Mouse (Mus musculus) adrenal gland, postnatal 36 days (tissue): ENCODE data around the gene Sema4c. TPM values are rescaled to one million over a fixed set of nuclear protein-coding genes. Genes with fewer than 3 reads are reported as not detected.
"Not testable (repeated sequence)": the region's sequence is repeated elsewhere in the genome, so short reads cannot be mapped to it uniquely, and the experiment has no call there.

ENCODE experiments used
- DNase-seq, 2 experiments: peaks; one replicate each; pipeline ENCODE4 v3.0.0; 2021; ENCODE audit warnings: mixed read lengths in 1 of 2
- total RNA-seq, 2 experiments: library from RNA; stranded (reverse); gene quantifications; 2 replicates each; pipeline ENCODE4 v1.2.3; 2021

Gene Sema4c
- total RNA-seq, 2 experiments from 2014 or later: 18.6 to 19.5 TPM

DNA sequence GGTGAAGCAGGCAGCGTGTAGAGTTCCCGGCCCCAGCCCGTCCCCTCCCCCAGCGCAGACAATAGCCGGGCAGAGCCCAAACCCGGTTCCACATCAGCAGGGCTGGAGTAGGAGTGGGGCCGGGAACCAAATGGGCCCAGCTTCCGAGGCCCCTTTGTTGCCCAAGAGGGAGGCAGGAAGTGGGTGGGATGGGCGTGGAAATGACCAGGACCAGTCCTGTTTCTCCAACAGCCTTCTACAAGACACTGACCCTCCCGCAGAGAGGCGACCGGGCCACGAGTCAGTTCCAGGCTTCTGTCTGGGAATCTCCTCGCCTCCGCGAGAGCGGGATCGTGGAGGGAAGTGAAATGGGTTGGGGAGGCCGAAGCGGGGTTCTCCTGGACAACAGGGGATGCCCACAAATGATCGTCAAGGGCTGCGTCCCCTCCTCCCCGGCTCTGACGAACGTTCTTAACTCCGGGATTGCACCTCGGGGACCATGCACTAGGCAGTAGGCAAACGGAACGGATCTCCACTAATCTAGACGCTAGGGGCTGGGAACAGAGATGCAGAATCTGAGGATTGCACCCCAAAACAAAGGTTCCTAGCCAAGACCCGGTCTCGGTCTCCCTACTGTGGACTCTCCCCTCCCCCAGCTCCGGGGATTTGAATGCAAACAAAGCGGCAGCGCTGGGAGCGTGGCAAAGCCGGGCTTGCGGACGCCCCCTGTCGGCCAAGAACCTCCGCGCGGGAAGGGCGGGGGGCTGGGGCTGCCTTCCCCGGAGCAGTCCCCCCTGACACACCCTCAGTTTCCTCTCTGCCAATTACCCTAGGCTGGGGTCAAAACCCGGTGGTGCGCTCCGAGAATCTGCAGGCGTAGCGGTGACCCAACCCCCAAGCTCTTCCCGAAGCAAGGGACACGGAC, 1.3 kb downstream of the Sema4c start:
- peak; percentile 91 to 95 for DNase-seq

DNA sequence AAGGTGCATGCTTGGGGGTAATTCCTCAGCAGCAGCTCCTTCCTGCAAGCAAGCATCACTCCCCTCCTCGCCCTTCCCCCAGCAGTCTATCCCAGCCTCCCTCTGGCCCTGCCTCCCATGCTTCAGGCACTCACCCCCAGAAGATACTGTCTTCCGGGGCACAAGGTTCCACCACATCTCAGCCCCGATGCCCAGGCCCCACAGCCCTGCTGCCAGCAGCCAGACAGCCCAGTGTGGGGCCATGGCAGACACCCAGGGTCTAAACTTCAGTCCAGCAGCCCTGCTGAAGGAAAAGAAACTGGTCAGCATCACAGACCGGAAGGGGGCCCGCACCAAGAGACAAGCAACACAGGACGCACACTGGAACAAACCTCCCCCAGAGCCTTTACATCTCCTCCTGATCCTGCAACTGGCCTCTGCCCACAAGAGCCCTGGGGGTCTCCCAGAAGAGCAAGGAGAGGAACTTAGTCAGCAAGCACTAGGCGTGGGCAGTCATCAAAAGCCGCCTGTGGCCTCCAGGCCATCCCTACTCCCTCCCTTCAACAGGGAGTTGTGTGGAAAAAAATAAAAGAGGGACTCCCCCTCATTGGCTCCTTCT, 2.3 kb downstream of the Sema4c start:
- peak in 1 of 2 experiments; percentile 43 for DNase-seq

DNA sequence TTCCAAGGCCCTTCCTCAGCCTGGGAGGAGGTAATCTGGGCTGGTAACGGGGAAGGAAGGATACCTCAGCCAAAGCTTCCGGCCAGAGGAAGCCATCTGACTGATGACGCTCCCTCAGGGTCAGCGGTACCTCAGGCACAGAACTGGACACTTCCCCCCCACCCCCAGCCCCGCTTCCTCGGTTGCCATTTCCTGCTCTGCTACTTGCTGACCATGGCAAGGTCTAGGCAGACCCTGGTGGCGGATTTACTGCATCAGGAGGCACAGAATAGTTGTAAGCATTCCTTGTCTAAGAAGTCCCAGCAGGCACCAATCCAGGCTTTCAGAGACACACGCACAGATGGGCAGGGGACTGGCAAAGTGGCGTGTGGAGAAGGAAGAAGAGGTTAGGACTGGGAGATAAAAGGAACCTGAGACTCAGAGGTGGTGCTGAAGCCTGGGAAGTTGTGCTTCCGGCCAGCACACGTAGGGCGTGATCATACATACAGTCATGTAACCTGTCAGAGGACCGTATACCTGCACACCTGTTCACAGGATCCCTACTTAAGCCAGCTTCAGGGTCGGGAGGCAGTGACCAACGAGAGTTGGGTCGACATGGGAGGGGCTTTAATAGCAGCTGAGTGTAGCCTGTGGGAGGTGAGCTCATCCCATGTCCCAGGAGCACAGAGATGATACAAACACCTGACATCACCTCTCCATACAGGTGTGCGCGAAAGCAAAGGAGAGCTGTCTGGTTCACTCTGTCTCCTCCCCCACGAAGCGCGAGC, 3.3 kb downstream of the Sema4c start:
- peak; percentile 57 to 63 for DNase-seq

DNA sequence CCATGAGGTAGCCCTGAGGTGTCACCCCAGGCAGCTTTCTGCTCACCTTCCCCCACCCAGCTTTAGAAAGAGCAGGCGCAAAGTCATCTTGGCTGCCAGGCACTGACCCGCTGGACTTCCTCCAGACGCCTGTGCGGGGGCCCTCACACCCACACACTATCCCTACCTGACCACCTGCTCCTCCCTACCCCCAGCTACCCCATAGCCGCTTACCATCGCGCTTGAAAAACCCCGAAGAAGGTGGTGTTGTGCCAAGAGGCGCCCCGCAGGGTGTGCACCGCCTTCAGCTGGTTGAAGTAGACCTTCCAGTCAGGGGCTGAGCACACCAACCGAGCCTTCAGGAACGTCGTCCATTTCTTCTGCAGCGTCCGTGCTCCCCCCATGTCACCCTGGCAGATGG, 5.6 kb downstream of the Sema4c start:
- no peak for DNase-seq

DNA sequence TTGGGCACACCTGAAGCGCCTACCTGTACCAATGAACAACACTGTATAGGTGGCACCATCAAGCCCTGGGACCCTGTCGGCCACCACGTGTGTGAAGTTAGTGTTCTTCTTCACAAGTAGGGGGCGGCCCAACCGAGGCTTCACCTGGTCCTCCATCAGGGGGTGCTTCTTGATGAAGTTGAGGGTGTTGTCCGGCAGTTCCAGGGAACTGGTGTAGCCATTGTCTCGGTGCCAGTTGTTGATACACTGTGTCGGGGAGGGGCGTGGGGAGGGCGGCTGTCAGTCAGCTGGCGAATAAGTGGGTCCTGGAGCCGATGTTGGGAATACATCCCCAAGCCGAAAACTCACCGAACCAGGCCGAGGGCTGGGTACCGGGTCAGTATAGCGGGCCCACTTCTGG, 6.2 kb downstream of the Sema4c start:
- DNase-seq: no peak

DNA sequence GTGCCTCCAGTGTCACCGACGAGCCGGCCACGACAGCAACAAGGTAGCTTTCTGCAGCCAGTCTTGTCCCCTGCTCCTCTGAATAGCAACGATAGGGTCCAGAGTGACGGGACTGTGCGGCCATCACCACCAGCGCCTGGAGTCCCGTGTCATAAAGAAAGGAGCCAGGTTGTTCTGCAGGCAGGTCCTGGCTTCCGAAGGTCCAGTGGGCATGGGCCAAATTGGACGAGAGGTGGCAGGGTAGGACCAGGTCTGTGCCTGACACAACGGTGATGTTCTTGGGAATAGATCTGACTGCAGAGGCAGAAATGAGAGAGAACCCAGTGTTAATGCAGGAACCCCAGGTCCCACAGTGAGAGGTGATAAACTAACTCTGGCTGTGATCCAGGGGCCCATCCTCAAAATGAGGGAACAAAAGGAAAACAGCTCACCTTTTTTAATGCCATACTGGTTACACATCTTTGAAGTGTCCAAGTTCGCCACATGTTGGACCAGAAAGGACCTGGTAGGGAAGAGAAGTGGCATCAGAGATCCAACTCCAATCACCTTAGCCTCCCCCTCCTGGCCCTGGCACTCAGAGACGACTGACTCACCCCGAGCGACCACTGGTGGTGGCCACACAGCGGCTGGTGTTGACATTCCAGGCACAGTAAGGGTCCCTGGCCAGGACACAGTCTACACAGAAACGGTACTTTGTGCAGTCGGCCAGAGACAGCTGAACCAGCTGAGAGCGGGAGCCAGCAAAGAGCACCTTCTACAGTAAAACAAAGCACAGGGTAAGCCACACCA, 7.9 kb downstream of the Sema4c start:
- DNase-seq: no peak

DNA sequence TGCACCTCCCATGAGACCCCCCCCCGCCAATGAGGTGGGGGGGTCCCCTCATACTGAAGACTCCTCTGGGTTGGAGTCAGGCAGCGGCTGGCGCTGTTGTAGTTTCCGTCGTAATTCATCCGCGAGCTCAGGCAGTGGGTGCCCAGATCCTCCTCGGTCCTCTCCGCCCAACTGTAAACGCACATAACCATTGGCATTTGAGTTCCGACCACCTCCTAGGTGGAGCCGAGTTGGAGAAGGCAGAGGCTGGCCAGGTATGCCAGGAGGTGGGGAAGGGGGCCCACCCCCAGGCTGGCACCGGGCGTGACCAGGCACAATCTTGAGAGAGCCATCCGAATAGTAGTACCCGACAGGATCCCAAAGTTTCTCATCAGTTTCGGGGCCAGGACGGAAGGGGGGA, 8.7 kb downstream of the Sema4c start:
- DNase-seq: no peak

DNA sequence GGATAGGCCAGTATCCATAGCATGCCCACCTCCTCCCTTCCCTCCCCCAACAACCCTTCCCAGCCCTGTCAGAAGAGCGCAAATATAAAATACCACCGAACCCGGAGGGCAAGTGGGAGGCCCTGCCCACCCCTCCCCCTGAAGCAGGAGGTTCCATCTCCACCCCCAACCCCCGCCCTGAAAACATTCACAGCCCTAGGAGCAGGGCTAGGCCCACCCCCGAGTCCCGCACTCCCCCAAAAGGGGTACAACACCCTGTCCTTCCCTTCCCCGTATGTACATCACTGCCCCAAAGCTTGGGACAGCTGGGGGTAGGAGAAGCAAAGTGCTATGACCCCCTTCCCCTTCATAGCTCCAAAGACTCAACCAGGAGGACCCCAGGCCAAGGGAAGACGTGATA, 9.4 kb downstream of the Sema4c start:
- DNase-seq: no peak

DNA sequence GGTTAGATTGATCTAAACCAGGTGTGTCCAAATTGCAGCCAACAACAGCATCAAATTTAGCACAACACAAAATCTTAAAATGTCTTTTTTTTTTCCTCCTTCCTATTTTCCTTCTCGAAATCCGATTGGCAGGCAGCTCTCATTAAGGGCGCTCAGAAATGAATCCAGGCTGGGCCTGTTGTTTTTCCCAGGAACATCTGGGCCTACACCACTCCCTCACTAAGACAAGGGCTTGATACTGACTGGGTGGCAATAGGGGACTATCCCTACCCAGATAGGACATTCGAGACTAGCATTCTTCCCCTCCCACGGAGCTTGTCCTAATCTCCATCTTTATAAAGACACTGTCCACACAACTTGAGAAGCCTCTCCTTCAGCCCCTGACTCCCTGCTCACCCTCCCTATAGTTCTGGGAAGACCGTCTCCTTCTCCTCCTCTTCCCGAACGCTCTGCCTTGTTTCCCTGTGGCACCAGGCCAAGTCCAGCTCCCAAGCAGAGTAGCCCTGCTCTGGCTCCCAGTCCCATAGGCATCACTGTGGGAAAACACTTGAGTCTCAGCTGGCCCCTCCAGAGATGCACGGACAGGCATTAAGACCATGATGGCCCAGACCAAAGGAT, 10.1 kb downstream of the Sema4c start:
- DNase-seq: peak in 1 of 2 experiments; percentile 66

DNA sequence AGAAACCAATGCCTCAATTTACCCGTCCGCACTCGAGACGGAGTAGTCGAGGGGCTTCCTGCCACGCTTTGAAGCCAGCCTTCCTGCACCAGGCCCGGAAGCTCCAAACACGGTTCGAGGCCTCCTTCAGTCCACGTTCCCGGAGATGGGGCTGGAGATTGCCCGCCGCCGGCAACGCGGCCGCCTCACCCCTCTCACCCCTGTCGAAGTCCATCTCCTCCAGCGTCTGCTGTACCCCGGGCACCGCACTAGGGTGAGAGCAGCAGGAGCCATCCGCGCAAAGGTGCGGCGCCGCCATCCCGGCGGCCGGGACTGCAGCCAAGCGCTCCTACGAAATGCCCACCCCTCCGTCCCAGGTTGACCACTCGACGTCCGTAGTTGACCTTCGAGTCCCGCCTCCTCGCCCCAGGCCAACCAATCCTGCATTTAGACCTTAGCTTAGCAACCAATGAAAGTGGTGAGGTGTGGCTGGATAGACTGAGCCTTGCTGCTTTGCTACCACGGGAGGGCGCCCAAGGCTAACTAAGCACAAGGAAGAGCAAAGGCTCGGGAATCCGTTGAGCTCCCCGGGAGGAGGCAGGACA, 11.2 kb downstream of the Sema4c start, which contains the start of gene Ankrd39:
Gene Ankrd39, minus strand, starts transcription at position 558 of the 584 bp plus-strand sequence.
- DNase-seq: peak; percentile 98

DNA sequence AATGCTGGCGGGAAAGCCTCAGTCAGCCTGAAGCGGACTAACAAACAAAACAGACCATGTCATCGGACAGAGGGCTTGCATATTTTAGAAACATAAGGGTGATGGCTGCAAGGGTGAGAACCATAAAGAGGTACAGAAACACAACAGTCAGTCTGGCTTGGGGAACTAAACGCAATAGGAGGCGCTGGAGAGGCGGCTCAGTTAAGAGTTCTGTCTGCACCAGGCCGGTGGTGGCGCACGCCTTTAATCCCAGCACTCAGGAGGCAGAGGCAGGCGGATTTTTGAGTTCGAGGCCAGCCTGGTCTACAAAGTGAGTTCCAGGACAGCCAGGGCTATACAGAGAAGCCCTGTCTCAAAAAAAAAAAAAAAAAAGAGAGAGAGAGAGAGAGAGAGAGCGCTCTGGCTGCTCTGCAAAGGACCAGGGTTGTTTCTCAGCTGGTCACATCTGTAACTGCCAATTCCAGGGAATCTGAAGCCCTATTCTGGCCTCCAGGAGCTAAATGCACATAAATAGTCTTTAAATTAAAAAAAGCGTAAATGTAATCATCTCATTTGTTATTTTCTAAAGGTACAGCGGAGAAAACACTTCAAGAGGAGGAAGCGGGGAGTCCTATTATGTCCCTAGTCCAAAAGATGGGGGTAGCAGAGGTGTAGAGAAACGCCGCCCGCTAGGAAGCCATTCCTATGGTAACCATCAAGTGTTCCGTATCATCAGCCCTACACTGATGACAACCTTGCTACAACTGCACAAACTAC, 12.1 kb downstream of the Sema4c start:
- peak; percentile 52 to 59 for DNase-seq

DNA sequence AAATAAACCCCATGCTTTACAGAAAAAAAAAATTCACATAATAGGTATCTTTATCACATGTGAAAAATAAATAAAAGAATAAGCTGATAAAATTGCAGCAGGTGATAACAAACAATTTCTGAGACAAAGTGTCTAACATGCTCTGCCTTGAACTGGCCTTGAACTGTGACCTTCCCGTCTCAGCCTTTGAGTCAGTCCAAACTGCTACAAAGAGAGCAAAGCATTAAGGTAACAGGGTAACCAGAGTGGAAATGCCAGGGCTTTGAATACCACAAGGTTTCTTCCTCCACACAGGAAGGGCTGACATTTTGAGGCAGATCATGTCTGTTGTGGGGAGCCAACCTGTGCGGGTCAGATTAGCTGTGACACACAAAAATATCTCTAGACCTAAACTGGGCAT, 12.8 kb downstream of the Sema4c start:
- peak; percentile 46 to 51 for DNase-seq

DNA sequence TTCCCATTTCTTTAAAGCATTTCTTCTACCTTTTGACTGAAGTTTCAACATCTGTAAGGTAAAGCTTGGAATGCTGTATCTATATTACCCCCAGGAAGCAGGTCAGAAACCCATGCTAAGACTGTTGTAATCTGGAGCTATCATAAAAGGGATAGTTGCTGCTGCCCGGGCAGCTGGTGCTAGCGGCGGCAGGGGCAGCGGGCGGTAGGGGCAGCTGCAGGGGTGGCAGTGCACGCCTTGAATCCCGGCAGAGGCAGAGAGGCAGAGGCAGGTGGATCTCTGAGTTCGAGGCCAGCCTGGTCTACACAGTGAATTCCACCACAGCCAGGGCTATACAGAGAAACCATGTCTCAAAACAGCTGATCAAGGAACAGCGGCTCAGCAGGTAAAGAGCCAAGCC, 15.2 kb downstream of the Sema4c start:
- no peak for DNase-seq

DNA sequence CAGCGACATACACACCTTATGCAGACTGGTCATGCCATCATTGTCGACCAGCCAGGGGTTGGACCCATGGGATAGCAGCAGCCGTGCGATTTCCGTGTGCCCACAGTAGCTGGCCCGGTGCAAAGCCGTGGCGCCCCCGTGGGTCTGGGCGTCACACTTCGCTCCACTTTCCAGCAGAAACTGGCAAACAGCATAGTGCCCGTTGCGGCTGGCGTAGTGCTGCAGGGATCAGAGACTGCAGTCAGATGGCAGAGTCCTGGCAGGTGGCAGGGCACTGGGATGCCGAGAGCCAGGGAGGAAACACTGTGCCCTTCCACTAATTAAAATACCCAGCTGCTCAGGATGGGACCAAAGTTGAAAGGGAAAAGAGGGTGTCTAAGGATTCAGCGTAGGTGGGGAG, 16.3 kb downstream of the Sema4c start:
- DNase-seq: no peak

DNA sequence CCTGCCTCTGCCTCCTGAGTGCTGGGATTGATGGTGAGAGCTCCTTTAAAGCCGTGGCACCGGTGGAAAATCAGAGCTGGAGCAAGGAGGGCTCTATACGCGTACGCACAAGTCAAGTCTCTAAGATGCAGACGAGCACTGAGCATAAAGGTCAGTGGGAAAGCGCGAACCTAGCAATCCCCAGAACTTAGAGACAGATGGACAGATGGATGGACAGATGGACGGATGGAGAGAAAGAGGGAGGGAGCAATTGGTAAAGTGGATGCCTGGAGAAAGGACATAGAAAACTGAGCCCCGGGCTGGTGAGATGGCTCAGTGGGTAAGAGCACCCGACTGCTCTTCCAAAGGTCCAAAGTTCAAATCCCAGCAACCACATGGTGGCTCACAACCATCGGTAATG, 17.3 kb downstream of the Sema4c start:
- DNase-seq: no peak

DNA sequence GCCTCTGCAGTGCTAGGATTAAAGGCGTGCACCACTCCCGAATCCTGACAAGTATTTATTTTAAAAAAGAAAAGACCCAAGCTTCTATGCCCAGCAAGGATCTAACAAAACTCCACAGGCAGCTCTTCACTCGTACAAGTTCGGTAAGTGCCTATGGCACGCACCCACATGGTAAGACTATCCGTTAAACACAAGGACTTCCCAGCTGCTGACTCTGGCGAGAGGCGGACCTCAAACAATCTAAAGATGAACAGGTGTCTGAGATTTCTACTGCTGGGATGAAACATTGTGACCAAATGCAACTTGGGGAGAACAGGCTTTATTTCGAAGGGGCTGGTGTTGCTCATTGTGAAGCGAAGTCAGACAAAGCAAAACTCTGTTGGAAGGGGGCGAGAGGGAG, 18.0 kb downstream of the Sema4c start:
- DNase-seq: no peak

DNA sequence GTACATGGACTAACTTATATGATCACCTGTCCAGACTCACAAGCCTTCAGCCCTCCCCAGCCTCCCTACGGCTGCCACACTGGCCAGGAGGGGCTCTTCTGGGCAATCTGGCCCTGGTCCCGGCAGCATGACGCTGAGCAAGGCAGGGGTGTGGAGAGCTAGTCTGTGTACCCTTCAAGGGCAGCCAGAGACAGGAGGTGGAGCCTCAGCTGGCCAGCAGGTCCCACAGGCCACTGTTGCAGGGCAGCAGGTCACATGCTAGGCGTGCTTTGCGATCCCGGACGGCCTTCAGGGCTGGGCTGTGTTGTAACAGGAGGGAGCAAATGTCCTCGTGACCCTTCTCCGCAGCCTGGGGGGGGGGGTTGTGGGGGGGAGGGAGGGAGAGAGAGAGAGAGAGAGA, 19.0 kb downstream of the Sema4c start, which contains the start of gene Gm42417:
Gene Gm42417, minus strand, starts transcription at position 244 of the 400 bp plus-strand sequence.
- peak; percentile 94 for DNase-seq

DNA sequence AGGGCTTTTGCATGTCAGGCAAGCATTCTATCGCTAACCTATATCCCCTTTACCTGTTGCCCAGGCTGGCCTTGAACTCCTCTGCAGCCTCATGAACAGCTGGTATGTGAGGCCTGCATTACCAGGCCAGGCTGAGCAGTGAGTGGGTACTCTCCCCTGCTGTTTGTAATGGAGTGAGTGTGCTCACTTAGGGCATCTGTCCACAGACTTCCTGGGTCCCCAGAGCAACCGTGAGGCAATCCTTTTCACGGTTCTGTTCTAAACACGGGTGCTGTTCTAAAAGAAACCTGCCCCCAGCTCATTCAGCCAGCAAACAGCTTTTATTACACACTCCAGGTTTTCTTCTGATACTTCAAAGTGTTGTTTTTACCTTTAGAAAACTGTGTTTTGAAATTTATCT, 19.4 kb downstream of the Sema4c start:
- no peak for DNase-seq

DNA sequence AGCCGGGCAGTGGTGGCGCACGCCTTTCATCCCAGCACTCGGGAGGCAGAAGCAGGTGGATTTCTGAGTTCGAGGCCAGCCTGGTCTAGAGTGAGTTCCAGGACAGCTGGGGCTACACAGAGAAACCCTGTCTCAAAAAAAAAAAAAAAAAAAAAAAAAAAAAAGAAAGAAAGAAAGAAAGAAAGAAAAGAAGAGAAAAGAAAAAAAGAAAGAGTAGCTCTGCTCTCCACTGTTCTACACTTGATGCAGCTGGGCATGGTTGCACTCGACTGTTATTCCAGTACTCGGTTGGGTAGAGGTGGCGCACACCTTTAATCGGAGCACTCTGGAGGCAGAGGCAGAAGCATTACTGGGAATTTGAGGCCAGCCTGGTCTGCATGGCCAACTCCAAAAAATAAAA, 21.4 kb downstream of the Sema4c start, which contains the start of gene Ankrd23:
Gene Ankrd23, minus strand, starts transcription at position 101 of the 400 bp plus-strand sequence.
- not testable (repeated sequence) for DNase-seq

DNA sequence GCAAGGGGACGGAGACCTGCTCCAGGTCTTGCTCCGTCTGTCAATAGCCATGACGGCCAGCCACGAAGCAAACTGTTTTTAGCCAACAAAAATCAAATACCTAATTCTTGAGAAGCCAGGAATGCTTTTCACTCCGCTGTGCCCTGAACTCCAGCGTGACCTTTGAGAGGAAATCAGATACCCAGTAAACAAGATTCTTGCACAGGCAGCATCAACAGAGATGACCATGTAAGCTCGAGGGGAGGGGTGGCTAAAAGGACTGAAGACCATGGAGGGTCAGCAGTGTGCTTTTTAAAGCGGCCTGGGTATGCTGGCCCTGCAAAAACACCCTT, 21.8 kb downstream of the Sema4c start:
- DNase-seq: no peak
